Mouse (Mus musculus): ENCODE results near the gene Dscaml1.
A peak's percentile ranks its signal among the peaks of the same experiment; 100 is the strongest.

The Dscaml1 gene

DNA sequence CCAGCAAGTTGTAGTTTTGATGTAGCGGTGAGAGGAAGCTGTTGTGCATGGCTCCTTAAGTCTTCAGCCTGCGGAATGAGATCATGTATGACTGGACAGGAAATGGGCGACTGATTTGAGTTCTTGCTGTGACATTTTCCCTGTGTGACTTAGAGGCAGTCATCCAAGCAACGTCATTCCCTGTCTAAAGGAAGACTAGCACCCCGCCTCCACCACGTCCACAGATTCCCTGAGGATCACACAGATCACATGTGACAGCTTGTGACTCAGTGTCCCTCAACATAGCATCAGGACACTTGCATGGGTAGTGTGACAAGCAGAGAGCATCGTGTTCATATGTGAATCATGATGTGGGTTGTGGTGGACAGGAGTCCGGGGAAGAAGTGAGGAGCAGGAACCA is 147.6 kb downstream of the Dscaml1 start:
- no peak for DNase-seq

GRCm38 (mm10) chr9:45580069-45580795 is 153.8 kb downstream of the Dscaml1 start:
- no peak for DNase-seq

GRCm38 (mm10) chr9:45586475-45586874 is 160.0 kb downstream of the Dscaml1 start:
- DNase-seq, result no peak

DNA sequence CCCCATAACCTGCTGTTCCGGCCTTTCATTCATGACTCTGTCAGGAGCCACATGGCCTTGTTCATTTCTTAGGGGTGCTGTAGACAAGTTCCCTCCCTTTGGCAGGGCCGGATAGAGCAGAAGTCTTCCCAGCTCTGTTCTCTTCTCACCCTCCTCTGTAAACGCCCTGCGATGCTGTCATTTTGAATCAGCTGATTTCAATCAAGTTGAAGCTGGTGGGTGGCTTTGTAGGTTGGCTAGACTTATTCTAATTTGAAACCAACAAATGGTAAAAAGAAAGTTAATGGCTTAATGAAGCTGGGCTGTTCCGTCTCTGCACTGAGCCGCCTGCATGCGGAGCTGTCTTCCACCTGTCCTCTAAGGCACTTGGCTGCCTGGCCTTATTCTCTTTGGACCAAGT is 161.3 kb downstream of the Dscaml1 start:
- DNase-seq, result no peak

- peak; percentile 49 to 74 for DNase-seq
Observed at GRCm38 (mm10) chr9:45589867-45590266, 163.4 kb downstream of the Dscaml1 start.

- no peak for DNase-seq
Observed at GRCm38 (mm10) chr9:45591061-45591460, 164.6 kb downstream of the Dscaml1 start.

- DNase-seq, result no peak
Observed at GRCm38 (mm10) chr9:45592374-45592773, 165.9 kb downstream of the Dscaml1 start.

- no peak for DNase-seq
Observed at GRCm38 (mm10) chr9:45598117-45598516, 171.7 kb downstream of the Dscaml1 start.

GRCm38 (mm10) chr9:45599377-45599776 is 172.9 kb downstream of the Dscaml1 start:
- DNase-seq, result no peak

GRCm38 (mm10) chr9:45607337-45607736 is 180.9 kb downstream of the Dscaml1 start:
- peak in 1 of 2 experiments; percentile 2 for DNase-seq

- DNase-seq, result peak in 1 of 2 experiments; percentile 5
Observed at GRCm38 (mm10) chr9:45608097-45609031, 181.9 kb downstream of the Dscaml1 start.

DNA sequence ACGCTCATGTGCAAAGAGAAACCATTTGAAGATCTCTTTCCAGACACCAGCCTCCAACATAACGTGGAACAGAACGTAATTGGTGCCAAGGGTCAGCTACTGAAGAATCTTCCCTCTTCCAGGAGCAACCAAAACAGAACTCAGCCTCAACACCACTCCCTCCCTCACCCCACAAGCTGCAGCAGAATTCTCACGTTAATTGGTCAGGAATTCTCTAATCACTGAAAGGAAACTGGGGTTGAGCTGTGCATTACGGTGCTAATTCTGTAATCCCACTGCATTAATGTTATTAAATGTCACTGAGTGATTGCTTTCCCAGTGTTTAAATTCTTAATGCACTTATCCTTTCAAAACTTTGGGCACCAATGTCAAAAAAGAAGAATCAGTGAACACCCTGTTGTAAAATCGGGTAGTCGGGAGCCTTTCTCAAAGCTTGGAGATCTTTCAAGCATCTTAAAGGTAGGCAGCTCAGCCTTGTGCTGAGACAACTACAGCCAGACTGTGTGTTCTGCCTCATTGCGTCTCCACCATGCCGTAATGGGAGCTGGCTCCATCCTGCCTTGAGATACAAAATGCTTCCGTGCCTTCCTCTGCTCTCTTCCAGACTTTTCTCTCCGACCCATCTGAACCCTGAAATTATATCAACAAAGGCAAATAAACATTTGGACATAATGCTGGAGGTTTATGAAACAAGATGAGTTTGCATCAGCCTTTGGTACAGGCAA is 184.1 kb downstream of the Dscaml1 start:
- DNase-seq, result no peak

GRCm38 (mm10) chr9:45614616-45615015 is 188.2 kb downstream of the Dscaml1 start:
- DNase-seq, result no peak

- no peak for DNase-seq
Observed at GRCm38 (mm10) chr9:45617889-45618288, 191.5 kb downstream of the Dscaml1 start.

- no peak for DNase-seq
Observed at GRCm38 (mm10) chr9:45618443-45618842, 192.0 kb downstream of the Dscaml1 start.

GRCm38 (mm10) chr9:45620049-45620448 is 193.6 kb downstream of the Dscaml1 start:
- no peak for DNase-seq

- no peak for DNase-seq
Observed at GRCm38 (mm10) chr9:45620920-45621319, 194.5 kb downstream of the Dscaml1 start.

- no peak for DNase-seq
Observed at GRCm38 (mm10) chr9:45625889-45626446, 199.5 kb downstream of the Dscaml1 start.

GRCm38 (mm10) chr9:45632520-45632919 is 206.1 kb downstream of the Dscaml1 start:
- DNase-seq, result peak; percentile 24 to 54

- DNase-seq, result peak in 1 of 2 experiments; percentile 41
Observed at GRCm38 (mm10) chr9:45633036-45633435, 206.6 kb downstream of the Dscaml1 start.

DNA sequence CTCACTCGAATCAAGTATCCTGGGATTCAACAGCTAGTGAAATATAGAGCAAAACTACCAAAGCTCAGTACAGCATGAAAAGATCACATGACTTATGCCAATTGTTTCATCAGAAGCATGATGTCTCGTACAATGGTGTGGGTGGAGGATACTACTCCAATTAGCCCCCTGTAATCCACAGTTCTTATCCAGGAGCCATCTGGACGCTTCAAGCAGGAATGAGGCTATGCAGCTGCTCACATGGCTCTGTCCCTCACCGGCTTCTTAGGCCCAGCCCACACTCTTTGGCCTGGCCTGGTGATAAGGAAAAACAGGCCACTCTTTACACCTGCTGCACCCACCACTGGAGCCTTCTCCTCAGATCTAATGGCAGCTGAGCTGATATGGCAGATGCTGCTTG is 208.6 kb downstream of the Dscaml1 start:
- DNase-seq, result no peak

- DNase-seq, result no peak
Observed at GRCm38 (mm10) chr9:45637346-45637745, 210.9 kb downstream of the Dscaml1 start.
